Mouse (Mus musculus) liver, adult 2 months (tissue): ENCODE data around the gene Gm49387.

Experiments used
- CTCF ChIP-seq: fragments of 200-500 bp; IDR thresholded peaks from 2 replicates; pipeline ENCODE4 v1.5.1; 2011; ENCODE audit warnings: low read depth, low read length, control low read depth
- POLR2A ChIP-seq: fragments of 200-500 bp; IDR thresholded peaks from 2 replicates; pipeline ENCODE4 v1.6.1; 2011; ENCODE audit warnings: low read length, control low read depth; ENCODE audit not compliant: insufficient read depth; ENCODE audit errors: extremely low read depth

DNA sequence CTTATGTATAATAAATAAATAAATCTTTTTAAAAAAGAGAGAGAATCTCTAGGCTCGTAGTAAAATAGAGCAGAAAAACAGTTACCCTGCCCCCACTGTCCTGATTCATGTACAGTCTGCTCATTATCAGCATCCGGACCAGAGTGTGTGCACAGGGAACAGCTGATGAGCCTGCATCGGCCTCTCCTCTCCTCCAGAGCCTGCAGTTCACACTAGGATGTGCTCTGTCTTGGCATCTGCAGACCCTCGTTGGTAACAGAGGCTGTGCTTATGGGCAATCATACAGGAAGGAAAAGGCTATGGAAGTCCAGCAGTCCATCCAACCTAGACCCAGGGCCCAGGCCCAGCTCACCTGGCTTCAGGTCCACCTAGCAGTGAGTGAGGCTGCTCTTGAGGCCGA lies 11.4 kb upstream of the Gm49387 start:
- TF ChIP-seq CTCF (no peak), POLR2A (no peak)
